Mouse (Mus musculus) hindbrain, embryonic 15.5 days (tissue): ENCODE data around the gene Tlr9. TPM values are rescaled to one million over a fixed set of nuclear protein-coding genes. Genes with fewer than 3 reads are reported as not detected.

Source experiments
- ATAC-seq: fragments of 200-750 bp; cut with Nextera tagmentation; 2 replicates; pipeline ENCODE4 v1.8.0; 2017; ENCODE audit warnings: low read depth, moderate number of reproducible peaks, moderate TSS enrichment; ENCODE audit not compliant: low FRiP score
- H3K27ac ChIP-seq: fragments of 300-500 bp; sonication (generic); replicated peaks from 2 replicates; pipeline ENCODE4 v1.5.1; 2015; ENCODE audit warnings: mild to moderate bottlenecking, inconsistent platforms
- H3K27me3 ChIP-seq: fragments of 300-500 bp; sonication (generic); 2 replicates; pipeline ENCODE4 v1.6.1; 2015; ENCODE audit warnings: control low read depth, inconsistent platforms
- H3K36me3 ChIP-seq: fragments of 300-500 bp; sonication (generic); 2 replicates; pipeline ENCODE4 v1.6.1; 2015; ENCODE audit warnings: control low read depth, inconsistent platforms
- H3K4me1 ChIP-seq: fragments of 300-500 bp; sonication (generic); replicated peaks from 2 replicates; pipeline ENCODE4 v1.6.1; 2015; ENCODE audit warnings: control low read depth, inconsistent platforms
- H3K4me2 ChIP-seq: fragments of 300-500 bp; sonication (generic); 2 replicates; pipeline ENCODE4 v1.6.1; 2015; ENCODE audit warnings: moderate library complexity, mild to moderate bottlenecking, inconsistent platforms
- H3K4me3 ChIP-seq: fragments of 300-500 bp; sonication (generic); 2 replicates; pipeline ENCODE4 v1.5.1; 2015; ENCODE audit warnings: mild to moderate bottlenecking, inconsistent platforms
- H3K9ac ChIP-seq: fragments of 300-500 bp; sonication (generic); 2 replicates; pipeline ENCODE4 v1.6.1; 2015; ENCODE audit warnings: inconsistent platforms
- H3K9me3 ChIP-seq: fragments of 300-500 bp; sonication (generic); 2 replicates; pipeline ENCODE4 v1.6.1; 2016; ENCODE audit warnings: control low read depth, inconsistent platforms
- WGBS: fragments of 180-500 bp; shearing (Covaris S2); methylation state at CpG from one replicate; pipeline ENCODE4 v1.1.7; 2015; 5-methylcytosine and 5-hydroxymethylcytosine counted together
- polyA plus RNA-seq: library from polyadenylated mRNA; unstranded; fragments of >200 nt; fragmentation: Nextera tagmentation; extraction: Ambion mirVana; gene quantifications from 2 replicates; pipeline ENCODE4 v1.2.1, GENCODE M21; 2015

Gene Tlr9
- polyA plus RNA-seq, 1 experiment from 2014 or later: 0.09 TPM

DNA sequence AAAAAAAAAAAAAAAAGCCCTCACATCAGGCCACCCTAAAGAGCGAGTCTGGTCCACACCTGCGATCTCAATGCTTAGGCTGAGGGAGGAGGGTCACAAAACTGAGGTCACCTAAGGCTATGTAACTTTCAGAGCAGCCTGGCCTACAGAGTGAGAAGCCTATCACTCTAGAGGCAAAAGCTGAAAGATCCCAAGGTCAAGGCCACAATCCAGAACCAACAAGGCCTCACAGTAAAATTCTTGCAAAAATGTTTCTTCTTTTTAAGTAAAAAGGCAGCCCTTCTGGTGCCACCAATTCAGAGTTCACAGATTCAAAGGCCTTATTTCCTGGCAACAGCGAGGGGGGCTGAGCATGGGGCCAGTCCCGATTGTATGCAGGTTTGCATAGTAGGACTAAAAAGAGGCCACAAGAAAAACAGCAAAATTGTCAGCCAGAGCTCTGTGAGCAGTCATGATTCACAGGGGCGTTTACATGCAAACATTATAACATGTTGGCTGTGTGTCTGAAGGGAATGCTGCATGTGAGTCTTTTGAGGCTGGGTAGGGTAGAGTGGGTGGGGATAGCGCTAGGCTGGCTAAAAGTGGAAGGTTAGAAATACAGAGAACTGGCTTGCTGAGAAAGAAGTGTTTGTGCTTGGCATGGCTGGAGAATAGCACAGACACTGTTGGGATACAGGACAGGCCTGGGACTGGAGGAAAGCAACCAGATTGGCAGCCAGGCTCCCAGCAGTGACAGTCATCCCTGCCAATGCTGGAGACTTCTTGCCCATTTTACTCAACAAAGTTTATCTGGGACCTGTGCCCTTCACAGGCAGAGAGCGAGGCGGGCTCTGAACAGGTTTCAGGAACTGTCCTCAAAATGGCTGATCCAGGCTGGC lies 28.2 kb upstream of the Tlr9 start:
- Histone ChIP-seq H3K4me2 (no peak overlapping the region), H3K27ac (no peak overlapping the region), H3K4me3 (no peak overlapping the region), H3K4me1 (peaks cover 21% of the 10 kb centered on the region), H3K9me3 (no peaks in the 10 kb centered on the region), H3K36me3 (peaks cover 37% of the 10 kb centered on the region), H3K27me3 (no peaks in the 10 kb centered on the region), H3K9ac (no peak overlapping the region)
- 92% methylated on average over 8 of the region's 8 CpGs for WGBS
- ATAC-seq: no peak

GRCm38 (mm10) chr9:106195693-106196092 lies 26.7 kb upstream of the Tlr9 start:
- Histone ChIP-seq H3K27me3 (0 out of 2 replicates have a peak, but pooled peaks cover 3% of the 10 kb centered on the region), H3K36me3 (peaks cover 22% of the 10 kb centered on the region), H3K9me3 (no peaks in the 10 kb centered on the region), H3K4me2 (0 out of 2 replicates have a peak overlapping the region, but pooled peaks have one; percentile 8), H3K4me3 (no peak overlapping the region), H3K27ac (peak overlapping the region; percentile 67), H3K9ac (no peak overlapping the region), H3K4me1 (peaks cover 24% of the 10 kb centered on the region)
- WGBS: 68% methylated on average over 8 of the region's 8 CpGs
- ATAC-seq: peak; percentile 66

DNA sequence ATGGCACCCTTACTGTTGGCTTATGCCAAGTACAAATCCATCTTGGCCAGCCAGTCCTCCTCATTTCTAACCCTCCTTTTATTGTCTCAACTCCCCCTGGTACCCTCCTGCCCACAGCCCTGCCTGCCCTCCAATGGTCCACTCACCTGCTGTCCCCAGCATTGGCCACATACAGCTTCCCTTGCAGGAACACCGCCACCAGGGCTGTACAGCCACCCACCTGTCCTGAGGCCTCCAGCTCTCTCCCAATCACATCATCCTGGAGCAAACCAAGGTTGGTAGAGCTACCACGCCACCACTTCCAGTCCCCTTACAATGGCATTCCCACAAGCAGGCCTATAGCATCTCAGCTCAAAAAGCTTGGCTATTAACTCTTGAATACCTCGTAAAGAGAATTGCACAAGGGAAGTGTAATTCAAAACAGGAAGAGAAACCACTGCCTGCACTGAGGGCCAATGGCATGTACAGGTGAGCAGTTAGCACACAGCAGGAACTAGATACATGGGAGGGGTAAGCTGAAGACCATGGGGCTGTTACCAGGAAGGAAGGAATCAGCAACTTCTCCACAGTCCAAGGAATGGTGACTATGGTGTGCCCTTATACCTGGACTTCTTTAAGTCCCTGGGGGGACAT lies 25.2 kb upstream of the Tlr9 start:
- Histone ChIP-seq H3K27me3 (0 out of 2 replicates have a peak, but pooled peaks cover 3% of the 10 kb centered on the region), H3K9ac (no peak overlapping the region), H3K36me3 (peaks cover 8% of the 10 kb centered on the region), H3K4me3 (no peak overlapping the region), H3K9me3 (no peaks in the 10 kb centered on the region), H3K4me2 (no peak overlapping the region), H3K27ac (no peak overlapping the region), H3K4me1 (peaks cover 26% of the 10 kb centered on the region)
- ATAC-seq: no peak
- 95% methylated on average over 3 of the region's 3 CpGs for WGBS

DNA sequence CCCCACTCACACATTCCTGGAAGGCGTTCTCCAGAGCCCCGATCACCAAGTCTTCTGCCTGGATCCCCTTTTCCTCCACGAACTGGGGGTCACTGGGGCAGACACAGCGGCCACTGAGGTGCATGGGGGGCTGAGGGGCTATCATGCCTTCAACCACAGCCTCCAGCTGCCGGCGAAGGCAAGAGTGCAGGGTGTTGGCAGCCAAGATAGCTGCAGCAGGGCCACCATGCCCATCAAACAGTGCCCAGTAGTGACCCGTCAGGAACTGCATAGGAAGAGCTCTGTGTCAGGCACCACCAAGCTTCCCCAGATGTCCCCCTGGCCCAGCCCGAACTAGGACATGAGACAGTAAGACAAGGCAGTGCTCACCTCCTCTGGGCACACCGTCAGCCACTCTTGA lies 24.7 kb upstream of the Tlr9 start:
- Histone ChIP-seq H3K4me3 (no peak overlapping the region), H3K9ac (no peak overlapping the region), H3K36me3 (peaks cover 3% of the 10 kb centered on the region; the same call in 1 of the 2 replicates), H3K4me2 (no peak overlapping the region), H3K27ac (no peak overlapping the region), H3K9me3 (no peaks in the 10 kb centered on the region), H3K4me1 (peaks cover 29% of the 10 kb centered on the region), H3K27me3 (0 out of 2 replicates have a peak, but pooled peaks cover 3% of the 10 kb centered on the region)
- WGBS: 92% methylated on average over 9 of the region's 9 CpGs
- no peak for ATAC-seq

- Histone ChIP-seq H3K9ac (peak overlapping the region; percentile 56), H3K36me3 (no peaks in the 10 kb centered on the region)
Observed at GRCm38 (mm10) chr9:106198962-106199458, 23.4 kb upstream of the Tlr9 start.

DNA sequence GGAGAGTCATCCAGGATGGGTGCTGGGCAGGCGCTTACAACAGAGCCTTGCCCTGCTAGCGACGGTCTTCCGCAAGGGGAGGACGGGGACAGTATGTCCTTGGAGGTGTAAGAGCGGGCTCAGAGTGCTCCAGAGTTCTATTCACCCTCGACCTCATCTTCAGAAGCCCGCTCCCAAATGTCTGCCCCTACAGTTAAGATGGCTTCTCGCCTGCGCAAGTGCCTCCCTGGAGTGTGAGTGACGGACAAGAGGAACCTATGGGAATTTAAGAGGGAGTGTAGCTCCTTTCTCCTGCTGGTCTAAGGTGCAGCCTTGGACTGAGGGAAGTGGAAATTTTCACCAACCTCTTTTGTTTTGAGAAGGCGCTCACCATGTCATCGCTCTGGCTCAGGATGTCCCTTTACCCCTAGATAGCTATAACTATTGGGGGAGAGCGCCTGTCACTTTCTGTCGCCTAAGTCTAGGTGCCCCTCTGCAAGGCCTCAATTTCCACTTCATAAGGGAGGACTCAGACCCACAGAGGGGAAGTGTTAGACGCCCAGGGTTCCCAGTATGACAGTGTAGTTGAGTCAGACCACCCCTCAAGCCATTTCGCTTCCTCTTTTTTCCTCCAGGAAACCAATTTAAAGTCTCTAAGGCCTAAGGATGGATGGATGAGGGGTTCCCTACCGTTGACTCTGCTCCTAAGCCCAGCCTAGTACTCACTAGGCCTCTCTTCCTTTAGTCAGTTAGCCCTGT lies 22.7 kb upstream of the Tlr9 start, which contains the start of gene Ppm1m:
TSS of gene Ppm1m (minus strand) at position 212 of the 738 bp plus-strand sequence.
- 43% methylated on average over 18 of the region's 18 CpGs for WGBS
- peaks cover 44% of the 10 kb centered on the region for H3K4me1 ChIP-seq
- H3K27me3 ChIP-seq: 0 out of 2 replicates have a peak, but pooled peaks cover 3% of the 10 kb centered on the region
- ATAC-seq: no peak
- peak within 1 kb of the TSS; percentile 56 for H3K9ac ChIP-seq
- no peaks in the 10 kb centered on the region for H3K36me3 ChIP-seq
- no peaks in the 10 kb centered on the region for H3K9me3 ChIP-seq
- H3K4me2 ChIP-seq: peak within 1 kb of the TSS; percentile 76
- H3K27ac ChIP-seq: no peak within 1 kb of the TSS
- peak within 1 kb of the TSS; percentile 54 for H3K4me3 ChIP-seq

More at GRCm38 (mm10) chr9:106198962-106199458, 23.4 kb upstream of the Tlr9 start:
- peak overlapping the region; percentile 54 for H3K4me3 ChIP-seq
- ATAC-seq: peak; percentile 16; the same call in 1 of the 2 replicates
- H3K27ac ChIP-seq: no peak overlapping the region
- H3K4me1 ChIP-seq: peaks cover 37% of the 10 kb centered on the region
- peak overlapping the region; percentile 76 for H3K4me2 ChIP-seq
- under 1% methylated on average over 40 of the region's 51 CpGs for WGBS
- H3K27me3 ChIP-seq: 0 out of 2 replicates have a peak, but pooled peaks cover 3% of the 10 kb centered on the region
- no peaks in the 10 kb centered on the region for H3K9me3 ChIP-seq

- no peak for ATAC-seq
- Histone ChIP-seq H3K27ac (no peak overlapping the region), H3K36me3 (no peaks in the 10 kb centered on the region), H3K9ac (no peak overlapping the region), H3K27me3 (0 out of 2 replicates have a peak, but pooled peaks cover 3% of the 10 kb centered on the region), H3K4me2 (peak overlapping the region; percentile 58), H3K4me1 (peaks cover 48% of the 10 kb centered on the region), H3K9me3 (no peaks in the 10 kb centered on the region), H3K4me3 (peak overlapping the region; percentile 62)
- 81% methylated on average over 3 of the region's 3 CpGs for WGBS
Observed at GRCm38 (mm10) chr9:106201895-106202294, 20.5 kb upstream of the Tlr9 start.

GRCm38 (mm10) chr9:106202819-106203636 lies 19.4 kb upstream of the Tlr9 start, which contains the start of gene Twf2:
Twf2 (plus strand) TSS chr9:106203108.
- peaks cover 50% of the 10 kb centered on the region for H3K4me1 ChIP-seq
- H3K9ac ChIP-seq: peak within 1 kb of the TSS; percentile 72
- WGBS: under 1% methylated on average over 61 of the region's 61 CpGs

DNA sequence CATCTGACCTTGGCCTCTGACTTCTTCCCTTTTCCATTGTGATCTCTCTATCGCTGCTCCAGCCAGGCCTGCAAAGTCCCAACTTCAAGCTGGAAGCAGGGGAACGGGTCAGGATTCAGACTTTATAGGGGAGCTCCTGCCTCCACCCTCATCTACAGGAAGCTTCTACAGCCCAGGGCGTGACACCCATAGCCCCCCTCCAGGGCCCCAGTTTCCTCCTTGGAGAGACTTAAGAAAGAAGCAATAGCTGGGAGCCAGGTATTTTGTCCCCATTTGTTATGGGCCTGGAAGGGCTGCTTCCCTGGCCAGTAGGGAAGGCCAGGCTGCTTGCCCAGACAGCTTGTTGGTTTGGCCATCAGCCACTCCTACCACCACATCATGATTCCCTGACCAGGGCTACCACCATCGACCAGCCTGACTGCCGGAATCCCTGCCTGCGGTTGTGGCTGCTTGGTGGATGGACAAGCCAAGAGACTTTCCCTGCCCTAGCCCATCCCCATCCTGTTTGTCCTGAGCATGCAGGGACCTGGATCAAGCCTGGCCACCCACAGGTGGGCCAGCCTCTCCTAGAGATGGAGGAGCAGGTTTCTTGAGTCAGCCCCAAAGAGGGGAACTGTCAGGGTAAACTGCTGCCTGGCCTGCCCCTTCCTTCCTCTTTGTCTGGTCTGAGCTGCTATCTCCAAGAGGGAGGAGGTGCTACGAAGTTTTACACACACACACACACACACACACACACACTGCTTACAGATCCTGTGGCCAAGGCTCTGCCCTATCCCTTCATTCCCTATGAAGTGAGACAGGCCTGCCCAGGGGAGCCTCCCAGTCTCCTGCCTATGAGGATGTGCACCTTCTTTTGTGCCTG lies 18.2 kb upstream of the Tlr9 start:
- no peak for ATAC-seq
- 71% methylated on average over 7 of the region's 7 CpGs for WGBS
- Histone ChIP-seq H3K27me3 (0 out of 2 replicates have a peak, but pooled peaks cover 3% of the 10 kb centered on the region), H3K4me3 (peak overlapping the region; percentile 62; the same call in 1 of the 2 replicates), H3K27ac (no peak overlapping the region; the same call in 1 of the 2 replicates), H3K9ac (peak overlapping the region; percentile 72), H3K4me1 (peaks cover 43% of the 10 kb centered on the region), H3K4me2 (peak overlapping the region; percentile 58), H3K36me3 (no peaks in the 10 kb centered on the region; the same call in 1 of the 2 replicates), H3K9me3 (no peaks in the 10 kb centered on the region)

More at GRCm38 (mm10) chr9:106202819-106203636, 19.4 kb upstream of the Tlr9 start, which contains the start of gene Twf2:
- Histone ChIP-seq H3K27me3 (0 out of 2 replicates have a peak, but pooled peaks cover 3% of the 10 kb centered on the region), H3K4me3 (peak within 1 kb of the TSS; percentile 62), H3K36me3 (no peaks in the 10 kb centered on the region), H3K4me2 (peak within 1 kb of the TSS; percentile 58), H3K27ac (peak within 1 kb of the TSS; percentile 77), H3K9me3 (no peaks in the 10 kb centered on the region)
- ATAC-seq: peak; percentile 83
